Comparison of ENCODE assay signal across 8 mouse cellular contexts in genomic region chr7:42692362-42693158, GRCm38 (mm10). TPM values are rescaled to one million over a fixed set of nuclear protein-coding genes. Genes with fewer than 3 reads are reported as not detected.
DNase-seq lines count a peak whose midpoint lies in the region; ATAC-seq and TF ChIP-seq lines count a peak whose summit lies in the region.
"Not testable (repeated sequence)": the region's sequence is repeated elsewhere in the genome, so short reads cannot be mapped to it uniquely, and the experiment has no call there.

Gene Zfp975 (minus strand): TSS chr7:42692742.

- not testable (repeated sequence) for H3K36me3 ChIP-seq in ES-Bruce4 (ENCODE audit: control insufficient read depth, insufficient read depth, low read length, poor library complexity, severe bottlenecking); forebrain, embryonic 13.5 days (ENCODE audit: poor library complexity, severe bottlenecking); heart, postnatal 0 days (replicated peaks; ENCODE audit: control insufficient read depth, insufficient read depth, low read length); liver, embryonic 14.5 days (replicated peaks; ENCODE audit: control insufficient read depth, insufficient read depth, low read depth); stomach, embryonic 15.5 days

- TF ChIP-seq POLR2A in ES-Bruce4 (IDR thresholded peaks at IDR 0.05; ENCODE audit: insufficient read depth, low read length) = peak; percentile 55

- H3K4me1 ChIP-seq in ES-Bruce4 (ENCODE audit: control insufficient read depth, insufficient read depth, low read length); forebrain, embryonic 13.5 days; heart, postnatal 0 days (ENCODE audit: control insufficient read depth, insufficient read depth); liver, embryonic 14.5 days (replicated peaks; ENCODE audit: control insufficient read depth in 2 of 2, insufficient read depth in 2 of 2, low read length in 1 of 2); stomach, embryonic 15.5 days: not testable (repeated sequence)

- H3K9me3 ChIP-seq in ES-Bruce4 (replicated peaks; ENCODE audit: control insufficient read depth, insufficient read depth, low read length, poor library complexity, severe bottlenecking); forebrain, embryonic 13.5 days (replicated peaks); heart, postnatal 0 days (replicated peaks; ENCODE audit: control insufficient read depth, low read length); liver, embryonic 14.5 days (ENCODE audit: control insufficient read depth, low read length); stomach, embryonic 15.5 days: not testable (repeated sequence)

- peak; percentile 99 for ATAC-seq in forebrain, embryonic 13.5 days
- ATAC-seq in heart, postnatal 0 days (ENCODE audit: insufficient read depth, low read depth) = peak; percentile 99
- ATAC-seq in liver, embryonic 14.5 days (ENCODE audit: insufficient read depth) = peak; percentile 99
- ATAC-seq in stomach, embryonic 15.5 days (ENCODE audit: insufficient read depth, low FRiP score, low read depth) = peak; percentile 100

- peak; percentile 75 for DNase-seq in cerebellum, adult 11 months
- peak; percentile 79 for DNase-seq in heart, postnatal 0 days (ENCODE audit: low spot score)
- DNase-seq in kidney, postnatal 36 days = peak; percentile 88 to 90
- DNase-seq in liver, embryonic 14.5 days (ENCODE audit: low read depth in 3 of 3, low spot score in 3 of 3) = peak; percentile 60 to 61 (median 61)
- peak; percentile 67 for DNase-seq in neural tube, embryonic 10.5 days (ENCODE audit: extremely low spot score, low spot score)

- under 1% methylated on average over 23 of the region's 23 CpGs for WGBS in forebrain, embryonic 13.5 days
- WGBS in heart, postnatal 0 days = under 1% methylated on average over 23 of the region's 23 CpGs
- 1% methylated on average over 23 of the region's 23 CpGs for WGBS in liver, embryonic 14.5 days (ENCODE audit: insufficient replicate concordance)
- WGBS in stomach, embryonic 15.5 days = under 1% methylated on average over 23 of the region's 23 CpGs

- peak within 1 kb of the TSS; percentile 84 for H3K4me3 ChIP-seq in ES-Bruce4 (ENCODE audit: low read depth, low read length)
- H3K4me3 ChIP-seq in forebrain, embryonic 13.5 days = peak within 1 kb of the TSS; percentile 50
- H3K4me3 ChIP-seq in heart, postnatal 0 days (ENCODE audit: low read depth, low read length) = peak within 1 kb of the TSS; percentile 74
- peak within 1 kb of the TSS; percentile 58 to 98 for H3K4me3 ChIP-seq in liver, embryonic 14.5 days (ENCODE audit: insufficient read depth in 1 of 2, low read depth in 2 of 2, low read length in 2 of 2)
- H3K4me3 ChIP-seq in stomach, embryonic 15.5 days (replicated peaks) = peak within 1 kb of the TSS; percentile 59

- peak within 1 kb of the TSS; percentile 60 for H3K4me2 ChIP-seq in forebrain, embryonic 13.5 days
- peak within 1 kb of the TSS; percentile 65 for H3K4me2 ChIP-seq in heart, postnatal 0 days (ENCODE audit: low read depth, low read length)
- H3K4me2 ChIP-seq in liver, embryonic 14.5 days (ENCODE audit: low read depth) = peak within 1 kb of the TSS; percentile 64
- peak within 1 kb of the TSS; percentile 58 for H3K4me2 ChIP-seq in stomach, embryonic 15.5 days

- TF ChIP-seq CTCF in ES-Bruce4 (IDR thresholded peaks at IDR 0.05; ENCODE audit: low read depth, low read length); liver, embryonic 14.5 days (IDR thresholded peaks at IDR 0.05; ENCODE audit: low read depth): not testable (repeated sequence)
- TF ChIP-seq CTCF in heart, postnatal 0 days (IDR thresholded peaks at IDR 0.05; ENCODE audit: low read depth) = 0 out of 2 replicates have a peak, but pooled peaks have one; percentile 2

- H3K27me3 ChIP-seq in ES-Bruce4 (ENCODE audit: control insufficient read depth, insufficient read depth, low read length, poor library complexity, severe bottlenecking); forebrain, embryonic 13.5 days; heart, postnatal 0 days (ENCODE audit: control insufficient read depth, insufficient read depth, low read length); liver, embryonic 14.5 days (ENCODE audit: control insufficient read depth, insufficient read depth, low read length); stomach, embryonic 15.5 days (replicated peaks): not testable (repeated sequence)

- H3K27ac ChIP-seq in ES-Bruce4 (ENCODE audit: insufficient read depth, low read length) = peak within 1 kb of the TSS; percentile 35; the same call in 1 of the 2 replicates
- not testable (repeated sequence) for H3K27ac ChIP-seq in forebrain, embryonic 13.5 days; liver, embryonic 14.5 days
- H3K27ac ChIP-seq in heart, postnatal 0 days (ENCODE audit: low read depth) = peak within 1 kb of the TSS; percentile 71
- H3K27ac ChIP-seq in stomach, embryonic 15.5 days = peak within 1 kb of the TSS; percentile 81

- peak within 1 kb of the TSS; percentile 41 for H3K9ac ChIP-seq in ES-Bruce4 (ENCODE audit: low read depth, poor library complexity, severe bottlenecking)
- peak within 1 kb of the TSS; percentile 67 for H3K9ac ChIP-seq in forebrain, embryonic 13.5 days
- peak within 1 kb of the TSS; percentile 63 for H3K9ac ChIP-seq in heart, postnatal 0 days (replicated peaks; ENCODE audit: low read depth, low read length)
- peak within 1 kb of the TSS; percentile 49 for H3K9ac ChIP-seq in liver, embryonic 14.5 days (replicated peaks)
- H3K9ac ChIP-seq in stomach, embryonic 15.5 days = peak within 1 kb of the TSS; percentile 44

- TF ChIP-seq EP300 in ES-Bruce4 (IDR thresholded peaks at IDR 0.05; ENCODE audit: insufficient read depth, low read depth, low read length); heart, postnatal 0 days (IDR thresholded peaks at IDR 0.05; ENCODE audit: low read depth); liver, embryonic 14.5 days (IDR thresholded peaks at IDR 0.05; ENCODE audit: low read depth): not testable (repeated sequence)

RNA-seq across cellular contexts. Expression of gene Zfp975, which starts in this region (rescaled TPM):
- 22.5 and 22.9 TPM in 2 replicates for polyA plus RNA-seq in ES-Bruce4 (2011; ENCODE audit: insufficient read depth, insufficient read length, low read depth, missing spikeins)
- 5.4 and 6.4 TPM in 2 replicates for polyA plus RNA-seq in forebrain, embryonic 13.5 days (2015; fragmentation: Nextera tagmentation; extraction: Ambion mirVana)
- total RNA-seq in heart, postnatal 0 days (2014; rRNA removed; ENCODE audit: low replicate concordance) = 0.23 and 0.31 TPM in 2 replicates
- polyA plus RNA-seq in heart, postnatal 0 days (2015; fragmentation: Nextera tagmentation; extraction: Ambion mirVana) = 4.1 and 4.3 TPM in 2 replicates
- polyA plus RNA-seq in liver, embryonic 14.5 days (2012; rRNA removed) = 0.53 and 0.80 TPM in 2 replicates
- 1.1 and 2.1 TPM in 2 replicates for polyA plus RNA-seq in liver, embryonic 14.5 days (2014; fragmentation: Nextera tagmentation; extraction: Ambion mirVana)
- 6.8 and 7.1 TPM in 2 replicates for polyA plus RNA-seq in stomach, embryonic 15.5 days (2015; fragmentation: Nextera tagmentation; extraction: Ambion mirVana)
